Mouse (Mus musculus) ES-E14 (cell line): ENCODE data around the gene Kdm8.

Source experiments
- CHD2 ChIP-seq: IDR thresholded peaks from 2 replicates; pipeline ENCODE4 v1.6.1; 2014; ENCODE audit warnings: mild to moderate bottlenecking, low read depth, low read length, inconsistent platforms
- ZNF384 ChIP-seq: IDR thresholded peaks from 2 replicates; pipeline ENCODE4 v1.6.1; 2012; ENCODE audit warnings: low read depth, low read length, inconsistent platforms

DNA sequence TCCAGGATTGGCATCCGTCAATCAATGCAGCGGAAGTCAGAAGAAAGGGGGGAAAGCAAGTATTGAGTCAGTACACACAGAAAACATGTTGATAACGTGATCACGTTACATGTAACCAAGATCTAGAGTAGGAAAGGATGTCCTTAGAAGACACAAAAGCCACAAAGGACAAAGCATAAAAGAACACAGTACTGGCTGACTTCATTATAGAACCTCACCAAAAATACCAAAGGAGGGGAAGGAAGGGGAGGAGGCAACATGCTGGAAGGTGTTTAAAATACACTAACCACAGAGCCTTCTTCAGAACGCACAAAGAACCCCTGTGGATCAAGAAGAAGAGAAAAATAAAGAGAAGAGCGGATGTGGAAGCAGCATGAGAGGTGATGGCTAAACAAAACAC lies 44.2 kb downstream of the Kdm8 start:
- no peak for TF ChIP-seq ZNF384
- no peak for TF ChIP-seq CHD2
